Mouse (Mus musculus) hindbrain, embryonic 14.5 days (tissue): ENCODE results near the gene Gm9040. TPM values are rescaled to one million over a fixed set of nuclear protein-coding genes. Genes with fewer than 3 reads are reported as not detected.
A peak's percentile ranks its signal among the peaks of the same experiment; 100 is the strongest.
"Not testable (repeated sequence)": the region's sequence is repeated elsewhere in the genome, so short reads cannot be mapped to it uniquely, and the experiment has no call there.

Experiments
- ATAC-seq: fragments of 200-750 bp; cut with Nextera tagmentation; 2 replicates; pipeline ENCODE4 v1.8.0; 2017; ENCODE audit warnings: moderate number of reproducible peaks, mild to moderate bottlenecking, moderate TSS enrichment, moderate library complexity; ENCODE audit not compliant: low FRiP score
- DNase-seq: peaks from one replicate; pipeline ENCODE4 v3.0.0-alpha.2; 2015; ENCODE audit warnings: low spot score
- H3K27ac ChIP-seq: fragments of 300-500 bp; sonication (generic); 2 replicates; pipeline ENCODE4 v1.5.1; 2014; ENCODE audit warnings: mild to moderate bottlenecking, moderate library complexity
- H3K27me3 ChIP-seq: fragments of 300-500 bp; sonication (generic); 2 replicates; pipeline ENCODE4 v1.6.1; 2014; ENCODE audit warnings: mild to moderate bottlenecking, low read length, mixed read lengths; ENCODE audit not compliant: control insufficient read depth, insufficient read depth
- H3K36me3 ChIP-seq: fragments of 300-500 bp; sonication (generic); replicated peaks from 2 replicates; pipeline ENCODE4 v1.6.1; 2014; ENCODE audit not compliant: control insufficient read depth, insufficient read depth
- H3K4me1 ChIP-seq: fragments of 300-500 bp; sonication (generic); replicated peaks from 2 replicates; pipeline ENCODE4 v1.6.1; 2014; ENCODE audit warnings: antibody characterized with exemption, low read length, mixed read lengths; ENCODE audit not compliant: control insufficient read depth, insufficient read depth
- H3K4me2 ChIP-seq: fragments of 300-500 bp; sonication (generic); replicated peaks from 2 replicates; pipeline ENCODE4 v1.6.1; 2014; ENCODE audit warnings: mild to moderate bottlenecking, moderate library complexity
- H3K4me3 ChIP-seq: fragments of 300-500 bp; sonication (generic); replicated peaks from 2 replicates; pipeline ENCODE4 v1.5.1; 2014; ENCODE audit warnings: mild to moderate bottlenecking, low read length
- H3K9ac ChIP-seq: fragments of 300-500 bp; sonication (generic); 2 replicates; pipeline ENCODE4 v1.6.1; 2014
- H3K9me3 ChIP-seq: fragments of 300-500 bp; sonication (generic); 2 replicates; pipeline ENCODE4 v1.6.1; 2016; ENCODE audit warnings: low read length; ENCODE audit not compliant: control insufficient read depth
- WGBS: fragments of 180-500 bp; shearing (Covaris S2); extraction: QIAGEN DNeasy Blood & Tissue Kit; methylation state at CpG from one replicate; pipeline ENCODE4 v1.1.7; 2014; 5-methylcytosine and 5-hydroxymethylcytosine counted together
- polyA plus RNA-seq: library from polyadenylated mRNA; unstranded; fragments of >200 nt; fragmentation: Nextera tagmentation; extraction: Ambion mirVana; gene quantifications from 2 replicates; pipeline ENCODE4 v1.2.1, GENCODE M21; 2014

Gene Gm9040
- 0.08 TPM in 1 of 2 replicates, not detected in the other for polyA plus RNA-seq

DNA sequence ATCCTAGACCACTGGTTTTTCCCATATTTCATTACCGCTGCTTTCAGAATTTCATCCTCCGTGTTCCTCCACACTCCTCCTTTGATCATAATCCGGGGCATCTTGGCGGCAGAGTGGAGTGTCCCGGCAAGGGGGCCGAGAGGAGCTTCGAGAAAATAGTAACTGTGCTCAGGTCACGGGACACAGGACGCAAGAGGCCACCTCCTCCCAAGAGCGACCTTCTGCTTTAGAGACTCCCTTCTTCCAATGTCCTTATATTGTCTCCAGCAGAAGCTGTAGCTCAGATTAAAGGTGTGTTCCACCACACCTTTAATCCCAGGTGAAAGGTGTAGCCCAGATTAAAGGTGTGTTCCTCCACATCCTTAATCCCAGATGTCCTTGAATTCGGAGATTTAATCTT, at the start of gene Gm9040:
Gene Gm9040 (minus strand): TSS at position 101 of the 400 bp plus-strand sequence.
- not testable (repeated sequence) for H3K4me1 ChIP-seq, ATAC-seq, H3K27me3 ChIP-seq, H3K9me3 ChIP-seq, H3K36me3 ChIP-seq, DNase-seq, H3K4me3 ChIP-seq, H3K9ac ChIP-seq, H3K27ac ChIP-seq, H3K4me2 ChIP-seq
- no CpG with 5 or more reads among the region's 11 CpGs for WGBS

DNA sequence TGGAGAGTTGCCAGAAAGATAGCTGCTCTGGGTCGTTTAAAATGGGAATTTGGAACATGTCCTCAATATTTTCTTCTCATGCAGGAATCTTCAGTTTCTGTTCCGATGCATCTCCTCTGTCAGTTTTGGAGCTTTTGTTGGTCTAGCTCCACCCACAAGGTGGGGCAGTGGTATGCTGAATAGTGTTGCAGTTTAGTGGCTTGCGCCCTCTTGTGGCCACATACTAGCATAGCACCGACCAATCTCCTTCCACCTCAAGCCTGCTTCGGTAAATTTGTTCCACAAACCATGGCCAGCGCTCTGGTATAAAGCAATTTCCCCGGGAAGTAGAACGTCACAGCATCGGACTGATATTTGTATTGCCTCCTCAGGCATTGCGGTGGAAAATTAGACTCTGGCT, 43.7 kb upstream of the Gm9040 start:
- Histone ChIP-seq H3K4me2 (peak overlapping the region; percentile 45), H3K27me3 (no peaks in the 10 kb centered on the region), H3K36me3 (no peaks in the 10 kb centered on the region), H3K4me1 (no peaks in the 10 kb centered on the region), H3K9ac (peak overlapping the region; percentile 29; the same call in 1 of the 2 replicates), H3K4me3 (no peak overlapping the region), H3K9me3 (no peaks in the 10 kb centered on the region), H3K27ac (no peak overlapping the region)
- peak; percentile 91 for ATAC-seq
- WGBS = 7% methylated on average over 10 of the region's 10 CpGs
- DNase-seq = peak; percentile 92

DNA sequence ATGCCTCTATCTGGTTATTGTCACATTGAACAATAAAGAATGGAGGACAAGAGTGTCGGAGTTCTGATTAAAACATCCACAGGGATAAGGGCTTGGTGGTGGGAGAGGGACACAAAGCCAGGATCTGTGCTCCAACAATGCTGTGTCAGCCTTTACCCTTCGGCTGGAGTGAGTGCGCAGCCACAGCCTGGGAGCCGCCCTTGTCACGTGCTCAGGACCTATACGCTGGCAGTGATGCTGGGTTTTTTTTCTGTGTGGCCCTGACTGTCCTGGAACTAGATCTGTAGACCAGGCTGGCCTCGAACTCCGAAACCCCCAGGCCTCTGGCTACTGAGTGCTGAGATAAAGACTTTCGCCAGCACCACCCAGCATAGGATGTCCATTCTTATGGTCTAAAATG, 42.7 kb upstream of the Gm9040 start:
- WGBS = 85% methylated on average over 9 of the region's 9 CpGs
- Histone ChIP-seq H3K9ac (no peak overlapping the region), H3K27me3 (no peaks in the 10 kb centered on the region), H3K9me3 (no peaks in the 10 kb centered on the region), H3K4me2 (no peak overlapping the region), H3K36me3 (no peaks in the 10 kb centered on the region), H3K4me1 (no peaks in the 10 kb centered on the region), H3K27ac (no peak overlapping the region), H3K4me3 (no peak overlapping the region)
- no peak for DNase-seq
- ATAC-seq = no peak

DNA sequence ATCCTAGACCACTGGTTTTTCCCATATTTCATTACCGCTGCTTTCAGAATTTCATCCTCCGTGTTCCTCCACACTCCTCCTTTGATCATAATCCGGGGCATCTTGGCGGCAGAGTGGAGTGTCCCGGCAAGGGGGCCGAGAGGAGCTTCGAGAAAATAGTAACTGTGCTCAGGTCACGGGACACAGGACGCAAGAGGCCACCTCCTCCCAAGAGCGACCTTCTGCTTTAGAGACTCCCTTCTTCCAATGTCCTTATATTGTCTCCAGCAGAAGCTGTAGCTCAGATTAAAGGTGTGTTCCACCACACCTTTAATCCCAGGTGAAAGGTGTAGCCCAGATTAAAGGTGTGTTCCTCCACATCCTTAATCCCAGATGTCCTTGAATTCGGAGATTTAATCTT, 27.2 kb upstream of the Gm9040 start, which contains the start of gene Gm9049:
Gene Gm9049 (minus strand): TSS at position 101 of the 400 bp plus-strand sequence.
- not testable (repeated sequence) for DNase-seq, H3K4me3 ChIP-seq, H3K9ac ChIP-seq, H3K4me2 ChIP-seq, H3K27ac ChIP-seq, H3K4me1 ChIP-seq, ATAC-seq, H3K36me3 ChIP-seq, H3K27me3 ChIP-seq, H3K9me3 ChIP-seq
- no CpG with 5 or more reads among the region's 11 CpGs for WGBS

DNA sequence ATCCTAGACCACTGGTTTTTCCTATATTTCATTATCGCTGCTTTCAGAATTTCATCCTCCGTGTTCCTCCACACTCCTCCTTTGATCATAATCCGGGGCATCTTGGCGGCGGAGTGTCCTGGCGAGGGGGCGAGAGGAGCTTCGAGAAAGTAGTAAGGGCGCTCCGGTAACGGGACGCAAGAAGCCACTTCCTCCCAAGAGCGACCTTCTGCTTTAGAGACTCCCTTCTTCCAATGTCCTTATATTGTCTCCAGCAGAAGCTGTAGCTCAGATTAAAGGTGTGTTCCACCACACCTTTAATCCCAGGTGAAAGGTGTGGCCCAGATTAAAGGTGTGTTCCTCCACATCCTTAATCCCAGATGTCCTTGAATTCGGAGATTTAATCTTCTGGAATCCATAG, 21.8 kb upstream of the Gm9040 start, which contains the start of gene Gm9048:
Gene Gm9048 (minus strand): TSS at position 101 of the 400 bp plus-strand sequence.
- H3K9ac ChIP-seq, H3K9me3 ChIP-seq, H3K4me3 ChIP-seq, H3K36me3 ChIP-seq, H3K4me2 ChIP-seq, H3K27me3 ChIP-seq, DNase-seq, H3K27ac ChIP-seq, ATAC-seq, H3K4me1 ChIP-seq: not testable (repeated sequence)
- WGBS = 100% methylated on average over 1 of the region's 14 CpGs

DNA sequence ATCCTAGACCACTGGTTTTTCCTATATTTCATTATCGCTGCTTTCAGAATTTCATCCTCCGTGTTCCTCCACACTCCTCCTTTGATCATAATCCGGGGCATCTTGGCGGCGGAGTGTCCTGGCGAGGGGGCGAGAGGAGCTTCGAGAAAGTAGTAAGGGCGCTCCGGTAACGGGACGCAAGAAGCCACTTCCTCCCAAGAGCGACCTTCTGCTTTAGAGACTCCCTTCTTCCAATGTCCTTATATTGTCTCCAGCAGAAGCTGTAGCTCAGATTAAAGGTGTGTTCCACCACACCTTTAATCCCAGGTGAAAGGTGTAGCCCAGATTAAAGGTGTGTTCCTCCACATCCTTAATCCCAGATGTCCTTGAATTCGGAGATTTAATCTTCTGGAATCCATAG, 16.4 kb upstream of the Gm9040 start, which contains the start of gene Gm9046:
Gene Gm9046 (minus strand): TSS at position 101 of the 400 bp plus-strand sequence.
- H3K27ac ChIP-seq, H3K4me2 ChIP-seq, DNase-seq, H3K4me1 ChIP-seq, ATAC-seq, H3K9ac ChIP-seq, H3K9me3 ChIP-seq, H3K36me3 ChIP-seq, H3K4me3 ChIP-seq, H3K27me3 ChIP-seq: not testable (repeated sequence)
- no CpG with 5 or more reads among the region's 14 CpGs for WGBS

DNA sequence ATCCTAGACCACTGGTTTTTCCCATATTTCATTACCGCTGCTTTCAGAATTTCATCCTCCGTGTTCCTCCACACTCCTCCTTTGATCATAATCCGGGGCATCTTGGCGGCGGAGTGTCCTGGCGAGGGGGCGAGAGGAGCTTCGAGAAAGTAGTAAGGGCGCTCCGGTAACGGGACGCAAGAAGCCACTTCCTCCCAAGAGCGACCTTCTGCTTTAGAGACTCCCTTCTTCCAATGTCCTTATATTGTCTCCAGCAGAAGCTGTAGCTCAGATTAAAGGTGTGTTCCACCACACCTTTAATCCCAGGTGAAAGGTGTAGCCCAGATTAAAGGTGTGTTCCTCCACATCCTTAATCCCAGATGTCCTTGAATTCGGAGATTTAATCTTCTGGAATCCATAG, 11.0 kb upstream of the Gm9040 start, which contains the start of gene Gm9045:
Gene Gm9045 (minus strand): TSS at position 101 of the 400 bp plus-strand sequence.
- WGBS = no CpG with 5 or more reads among the region's 14 CpGs
- not testable (repeated sequence) for H3K4me1 ChIP-seq

DNA sequence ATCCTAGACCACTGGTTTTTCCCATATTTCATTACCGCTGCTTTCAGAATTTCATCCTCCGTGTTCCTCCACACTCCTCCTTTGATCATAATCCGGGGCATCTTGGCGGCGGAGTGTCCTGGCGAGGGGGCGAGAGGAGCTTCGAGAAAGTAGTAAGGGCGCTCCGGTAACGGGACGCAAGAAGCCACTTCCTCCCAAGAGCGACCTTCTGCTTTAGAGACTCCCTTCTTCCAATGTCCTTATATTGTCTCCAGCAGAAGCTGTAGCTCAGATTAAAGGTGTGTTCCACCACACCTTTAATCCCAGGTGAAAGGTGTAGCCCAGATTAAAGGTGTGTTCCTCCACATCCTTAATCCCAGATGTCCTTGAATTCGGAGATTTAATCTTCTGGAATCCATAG, 5.5 kb upstream of the Gm9040 start, which contains the start of gene Gm9044:
Gene Gm9044 (minus strand): TSS at position 101 of the 400 bp plus-strand sequence.
- not testable (repeated sequence) for H3K4me1 ChIP-seq, H3K4me3 ChIP-seq, H3K4me2 ChIP-seq, H3K36me3 ChIP-seq, DNase-seq, H3K9ac ChIP-seq, ATAC-seq, H3K27ac ChIP-seq, H3K9me3 ChIP-seq, H3K27me3 ChIP-seq
- WGBS = no CpG with 5 or more reads among the region's 14 CpGs

More for the DNA sequence above, 11.0 kb upstream of the Gm9040 start, which contains the start of gene Gm9045:
- not testable (repeated sequence) for H3K9ac ChIP-seq, H3K9me3 ChIP-seq, H3K27ac ChIP-seq, ATAC-seq, H3K27me3 ChIP-seq, H3K4me3 ChIP-seq, H3K36me3 ChIP-seq, DNase-seq, H3K4me2 ChIP-seq

DNA sequence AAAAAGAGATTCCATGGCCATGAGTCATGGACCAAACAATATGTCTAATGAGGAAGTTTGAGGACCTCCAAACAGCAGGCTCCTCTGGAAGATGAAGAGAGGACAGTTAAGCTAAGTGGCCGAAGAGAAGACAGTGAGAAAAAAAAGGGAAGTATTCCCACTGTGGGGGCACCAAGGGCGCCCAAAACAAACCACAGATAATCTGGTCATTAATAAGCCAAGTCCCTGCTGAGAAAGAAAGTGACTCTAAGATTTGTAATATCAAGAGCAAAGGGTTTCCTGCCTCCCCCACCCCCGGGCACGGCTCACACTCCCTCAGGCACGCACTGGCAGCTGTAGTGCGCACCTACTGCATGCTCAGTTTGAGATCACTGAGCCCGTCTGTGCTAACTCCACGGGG, 7.7 kb downstream of the Gm9040 start:
- Histone ChIP-seq H3K36me3 (no peaks in the 10 kb centered on the region), H3K4me3 (no peak overlapping the region), H3K27ac (no peak overlapping the region), H3K27me3 (no peaks in the 10 kb centered on the region), H3K4me2 (no peak overlapping the region), H3K9me3 (no peaks in the 10 kb centered on the region), H3K4me1 (no peaks in the 10 kb centered on the region), H3K9ac (no peak overlapping the region)
- ATAC-seq (no peak), DNase-seq (no peak)
- WGBS = 92% methylated on average over 8 of the region's 8 CpGs

DNA sequence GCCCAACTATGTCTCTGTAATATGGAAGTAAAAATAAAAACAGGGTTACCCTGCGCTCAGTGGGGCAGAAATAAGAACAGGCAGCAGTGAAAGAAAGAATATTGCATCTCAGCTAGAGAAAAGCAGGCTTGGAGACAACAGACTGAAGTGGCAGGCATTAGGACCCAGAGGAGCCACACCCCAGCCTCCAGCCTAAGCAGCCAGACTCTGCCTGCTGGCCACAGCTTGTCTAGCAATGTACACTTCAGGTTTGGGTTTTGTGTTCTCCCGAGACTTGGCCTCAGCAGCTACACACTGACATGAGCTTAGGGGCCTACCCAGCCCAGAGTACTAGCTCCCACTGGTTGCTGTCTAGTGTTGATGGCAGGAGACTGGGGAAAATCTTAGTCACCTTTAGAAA, 24.6 kb downstream of the Gm9040 start:
- H3K9me3 ChIP-seq, H3K4me1 ChIP-seq, DNase-seq, ATAC-seq, H3K4me2 ChIP-seq, H3K9ac ChIP-seq, H3K36me3 ChIP-seq, H3K27me3 ChIP-seq, H3K27ac ChIP-seq, H3K4me3 ChIP-seq: not testable (repeated sequence)
- 48% methylated on average over 2 of the region's 2 CpGs for WGBS
